Mouse (Mus musculus): ENCODE measurements at regions not wholly inside any gene's neighbourhood (a gene's known extent, or its start where the extent isn't known, plus 50 kb on each side); places are given as distances from the start of the nearest gene placed in this dataset.

DNA sequence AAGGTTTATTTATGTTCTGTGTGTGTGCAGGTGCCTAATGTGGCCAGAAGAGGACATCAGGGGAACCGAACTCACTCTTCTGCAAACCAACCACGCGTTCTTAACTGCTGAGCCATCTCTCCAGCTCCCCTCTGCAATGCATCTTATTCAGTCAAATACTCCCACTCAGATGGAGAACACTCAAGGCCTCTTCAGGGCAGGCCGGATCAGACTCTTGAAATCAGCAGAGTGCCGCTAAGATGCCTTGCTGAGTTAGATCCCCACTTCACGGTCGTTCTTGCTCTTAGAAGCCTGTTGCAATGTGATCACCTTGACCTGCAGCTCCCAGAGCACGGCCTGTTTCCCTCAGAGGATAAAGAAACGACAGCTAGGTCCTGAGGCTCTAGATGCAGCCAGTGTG, 81.1 kb downstream of the Rplp1 start:
- TF ChIP-seq CTCF (IDR thresholded peaks at IDR 0.05; ENCODE audit: low read depth) (no peak), EP300 (IDR thresholded peaks at IDR 0.05; ENCODE audit: low read depth) (no peak)
